Mouse (Mus musculus): ENCODE data around the gene Phf1.

The Phf1 gene

DNA sequence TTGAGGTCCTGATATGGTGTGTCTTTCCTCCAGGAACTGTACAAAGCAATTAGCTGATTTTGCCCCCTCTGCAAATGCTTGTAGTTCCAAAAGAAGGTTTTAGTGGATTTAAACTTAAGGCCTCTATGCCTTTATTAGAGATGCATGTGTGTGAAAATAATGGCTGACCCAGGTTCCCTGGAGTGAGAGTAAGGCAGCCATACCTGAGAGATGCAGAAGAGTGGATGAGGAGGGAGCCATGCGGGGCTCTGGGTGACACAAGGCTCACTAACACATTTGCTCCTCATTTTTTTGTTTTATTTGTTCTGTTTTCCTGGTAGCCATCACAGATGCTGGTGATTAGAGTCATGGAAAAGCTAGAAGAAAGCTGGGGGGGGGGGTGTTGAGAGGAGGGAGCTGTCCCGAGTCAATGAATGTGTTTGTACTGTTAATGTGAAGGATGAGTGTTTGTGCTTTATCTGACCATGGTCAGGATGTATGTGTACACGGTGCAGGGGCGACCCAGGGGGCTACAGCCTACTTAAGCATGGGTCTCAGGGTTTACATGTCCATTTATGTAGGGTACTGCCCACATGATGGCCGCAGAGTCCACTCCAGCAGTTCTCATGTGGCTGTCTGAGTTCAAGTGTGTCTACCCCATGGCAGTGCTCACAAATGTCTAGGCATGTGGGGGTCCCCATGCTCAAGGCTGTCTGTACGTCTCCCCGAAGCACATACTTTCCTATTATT is 17.9 kb downstream of the Phf1 start:
- no peak for DNase-seq (ENCODE audit: low spot score in 2 of 2)

GRCm38 (mm10) chr17:26951406-26951805 is 18.6 kb downstream of the Phf1 start:
- peak; percentile 64 to 80 for DNase-seq (ENCODE audit: low spot score in 2 of 2)

DNA sequence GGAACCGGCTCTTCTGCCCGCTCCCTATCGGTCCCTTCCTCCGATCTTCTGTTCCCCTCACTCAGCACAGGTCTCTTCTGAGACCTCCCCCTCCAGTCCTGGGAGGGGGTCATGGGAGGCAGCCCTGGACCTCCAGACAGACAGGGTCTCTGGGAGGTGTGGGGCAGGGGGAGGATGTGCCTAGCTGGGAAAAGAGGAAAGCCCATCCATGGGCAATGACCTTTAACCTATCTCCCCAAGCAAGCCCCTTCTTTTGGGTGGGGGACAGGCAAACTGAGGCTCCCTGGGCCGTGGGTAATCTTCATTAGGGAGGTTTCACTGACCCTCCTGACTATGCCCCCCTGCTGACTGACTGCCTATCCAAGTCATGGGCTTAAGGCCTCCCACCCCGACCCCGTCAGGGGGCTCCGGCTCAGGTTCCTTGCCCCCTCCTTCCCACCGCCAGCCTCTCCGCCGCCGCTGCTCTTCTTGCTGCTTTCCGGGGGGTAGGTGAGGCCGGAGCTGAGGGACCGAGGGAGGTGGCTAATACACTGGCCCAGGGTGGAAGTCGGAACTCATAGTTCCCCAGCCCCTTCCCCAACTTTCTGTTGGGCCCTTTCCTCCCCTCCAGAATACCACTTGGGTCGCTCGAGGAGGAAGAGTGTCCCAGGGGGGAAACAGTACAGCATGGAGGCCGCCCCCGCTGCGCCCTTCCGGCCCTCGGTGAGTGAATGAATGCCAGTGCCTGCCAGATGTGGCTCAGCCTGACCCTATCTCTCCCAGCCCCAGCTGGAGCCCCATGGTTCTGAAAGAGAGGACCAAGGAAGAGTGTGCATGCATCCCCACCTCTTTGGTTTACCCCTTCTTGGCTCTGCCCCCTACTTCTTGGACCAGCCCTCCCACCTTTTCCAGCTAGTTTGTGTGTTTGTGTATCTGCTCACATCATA is 19.4 kb downstream of the Phf1 start:
- no peak for DNase-seq (ENCODE audit: low spot score in 2 of 2)

DNA sequence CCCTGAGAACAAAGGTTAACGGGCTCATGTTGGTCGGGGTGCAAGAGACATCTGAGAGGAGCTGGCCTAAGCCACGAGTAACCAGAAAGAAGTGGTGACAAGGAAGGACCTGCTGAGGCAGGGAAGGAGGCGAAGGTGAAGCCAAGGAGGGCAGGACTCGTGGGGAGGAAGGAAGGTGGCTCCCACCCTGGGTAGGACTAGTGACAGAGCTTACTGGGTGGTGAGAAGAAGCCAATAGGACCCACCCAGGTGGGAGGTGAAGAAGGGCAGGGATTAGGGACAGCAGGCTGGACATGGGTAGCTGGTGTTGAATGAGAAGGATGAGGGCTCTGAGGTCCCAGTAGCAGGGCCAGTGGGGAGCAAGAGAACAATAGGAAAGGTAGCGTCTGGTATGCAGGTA is 20.3 kb downstream of the Phf1 start:
- no peak for DNase-seq (ENCODE audit: low spot score in 2 of 2)

GRCm38 (mm10) chr17:26953726-26954125 is 20.9 kb downstream of the Phf1 start:
- DNase-seq (ENCODE audit: low spot score in 2 of 2) = no peak

- no peak for DNase-seq (ENCODE audit: low spot score in 2 of 2)
These were observed 23.5 kb downstream of the Phf1 start for GRCm38 (mm10) chr17:26956309-26956708.

GRCm38 (mm10) chr17:26956895-26957294 is 24.0 kb downstream of the Phf1 start:
- DNase-seq (ENCODE audit: low spot score in 2 of 2) = no peak

DNA sequence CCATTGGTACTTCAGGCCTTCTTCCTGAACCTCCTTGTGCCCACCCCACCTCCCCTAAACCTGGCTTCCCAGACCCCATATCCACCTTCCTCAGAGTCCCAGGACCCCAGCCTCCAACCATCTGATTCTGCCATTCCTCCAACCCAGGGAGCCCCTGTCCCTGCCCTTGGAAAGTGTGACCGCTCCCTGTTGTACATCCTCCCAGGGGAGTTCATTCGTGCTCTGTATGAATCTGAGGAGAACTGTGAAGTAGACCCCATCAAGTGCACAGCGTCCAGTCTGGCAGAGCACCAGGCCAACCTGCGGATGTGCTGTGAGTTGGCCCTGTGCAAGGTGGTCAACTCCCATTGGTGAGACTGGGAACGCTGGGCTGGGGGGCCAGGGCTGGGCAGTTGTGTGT is 25.0 kb downstream of the Phf1 start:
- DNase-seq (ENCODE audit: low spot score in 2 of 2) = no peak

DNA sequence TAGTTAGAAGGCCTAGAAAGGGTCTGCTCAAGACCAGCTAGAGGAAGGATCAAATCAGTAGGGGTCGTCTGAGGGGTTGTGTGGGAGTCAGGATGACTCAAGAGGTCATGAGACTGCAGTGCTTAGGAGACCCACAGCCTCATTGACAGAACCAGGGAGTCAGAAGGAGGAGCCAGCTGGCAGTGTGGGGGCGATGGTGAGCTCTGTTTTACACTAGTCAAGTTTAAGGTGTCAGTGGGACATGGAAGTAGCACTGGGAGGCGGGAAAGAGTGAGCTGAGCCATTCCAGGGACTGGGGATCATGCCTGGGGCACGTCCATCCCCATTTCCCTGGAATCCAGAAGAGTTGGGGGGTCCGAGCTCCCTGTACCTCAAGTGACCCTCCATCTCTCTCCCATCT is 26.0 kb downstream of the Phf1 start:
- no peak for DNase-seq (ENCODE audit: low spot score in 2 of 2)

DNA sequence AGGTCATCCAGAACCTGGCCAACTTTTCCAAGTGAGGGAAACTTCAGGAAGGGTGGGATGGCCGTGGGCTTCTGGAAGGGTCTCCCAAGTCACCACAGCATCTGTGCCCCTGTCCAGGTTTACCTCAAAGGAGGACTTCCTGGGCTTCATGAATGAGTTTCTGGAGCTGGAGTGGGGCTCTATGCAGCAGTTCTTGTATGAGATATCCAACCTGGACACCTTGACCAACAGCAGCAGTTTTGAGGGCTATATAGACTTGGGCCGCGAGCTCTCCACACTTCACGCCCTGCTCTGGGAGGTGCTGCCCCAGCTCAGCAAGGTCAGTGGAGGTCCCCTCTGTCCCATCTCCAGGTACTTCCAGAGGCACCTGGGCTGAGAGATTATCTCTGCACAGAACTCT is 27.0 kb downstream of the Phf1 start:
- DNase-seq (ENCODE audit: low spot score in 2 of 2) = no peak

DNA sequence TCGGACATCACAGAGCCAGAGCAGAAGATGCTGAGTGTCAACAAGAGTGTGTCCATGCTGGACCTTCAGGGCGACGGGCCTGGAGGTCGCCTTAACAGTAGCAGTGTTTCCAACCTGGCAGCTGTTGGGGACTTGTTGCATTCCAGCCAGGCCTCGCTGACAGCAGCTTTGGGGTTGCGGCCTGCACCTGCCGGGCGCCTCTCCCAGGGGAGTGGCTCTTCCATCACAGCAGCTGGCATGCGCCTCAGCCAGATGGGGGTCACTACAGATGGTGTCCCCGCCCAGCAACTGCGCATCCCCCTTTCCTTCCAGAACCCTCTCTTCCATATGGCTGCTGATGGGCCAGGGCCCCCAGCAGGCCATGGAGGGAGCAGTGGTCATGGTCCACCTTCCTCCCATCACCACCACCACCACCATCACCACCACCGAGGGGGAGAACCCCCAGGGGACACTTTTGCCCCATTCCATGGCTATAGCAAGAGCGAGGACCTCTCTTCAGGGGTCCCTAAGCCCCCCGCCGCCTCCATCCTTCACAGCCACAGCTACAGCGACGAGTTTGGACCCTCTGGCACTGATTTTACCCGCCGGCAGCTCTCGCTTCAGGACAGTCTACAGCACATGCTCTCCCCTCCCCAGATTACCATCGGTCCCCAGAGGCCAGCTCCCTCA is 28.9 kb downstream of the Phf1 start:
- DNase-seq (ENCODE audit: low spot score in 2 of 2) = no peak

DNA sequence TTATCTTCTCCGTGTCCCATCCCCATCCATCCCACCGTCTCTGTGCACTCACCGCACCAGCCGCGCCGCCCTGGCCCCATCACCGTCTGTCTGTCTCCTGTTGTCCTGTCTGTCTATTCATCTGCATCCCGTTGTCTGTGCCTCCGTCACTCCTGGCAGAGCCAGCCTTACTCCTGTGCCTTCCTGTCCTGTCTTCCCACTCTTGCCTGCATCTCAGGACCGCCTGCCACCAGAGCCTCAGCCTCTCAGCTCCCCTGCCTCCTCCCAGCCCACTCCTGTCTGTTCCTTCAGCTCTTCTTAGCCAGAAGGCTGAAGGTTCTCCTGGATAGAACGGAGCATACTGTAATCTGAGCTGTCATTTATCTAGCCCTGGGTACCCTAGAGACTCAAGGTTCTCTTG is 34.1 kb downstream of the Phf1 start:
- DNase-seq (ENCODE audit: low spot score in 2 of 2) = no peak

GRCm38 (mm10) chr17:26967477-26967876 is 34.6 kb downstream of the Phf1 start:
- DNase-seq (ENCODE audit: low spot score in 2 of 2) = no peak

DNA sequence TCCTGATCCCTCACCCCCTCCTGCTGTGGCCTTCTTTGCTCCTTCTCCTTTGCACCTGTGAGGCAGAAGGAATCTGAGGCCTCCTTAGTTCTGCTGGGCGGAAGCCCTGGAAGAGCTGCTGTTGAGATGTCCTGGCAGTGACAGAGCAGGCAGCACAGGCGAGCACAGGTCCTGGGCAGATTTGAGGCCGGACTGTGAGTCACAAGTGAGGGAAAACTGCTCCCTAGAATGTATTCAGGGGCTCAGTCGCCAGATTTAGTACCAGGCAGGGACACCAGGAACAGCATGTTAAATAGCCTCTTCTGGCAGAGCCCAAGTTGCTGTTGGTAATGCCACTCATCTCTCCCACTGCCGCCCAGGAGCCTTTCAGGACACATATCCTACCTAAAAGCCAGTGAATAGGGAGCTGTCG is 35.4 kb downstream of the Phf1 start:
- DNase-seq (ENCODE audit: low spot score in 2 of 2) = no peak

DNA sequence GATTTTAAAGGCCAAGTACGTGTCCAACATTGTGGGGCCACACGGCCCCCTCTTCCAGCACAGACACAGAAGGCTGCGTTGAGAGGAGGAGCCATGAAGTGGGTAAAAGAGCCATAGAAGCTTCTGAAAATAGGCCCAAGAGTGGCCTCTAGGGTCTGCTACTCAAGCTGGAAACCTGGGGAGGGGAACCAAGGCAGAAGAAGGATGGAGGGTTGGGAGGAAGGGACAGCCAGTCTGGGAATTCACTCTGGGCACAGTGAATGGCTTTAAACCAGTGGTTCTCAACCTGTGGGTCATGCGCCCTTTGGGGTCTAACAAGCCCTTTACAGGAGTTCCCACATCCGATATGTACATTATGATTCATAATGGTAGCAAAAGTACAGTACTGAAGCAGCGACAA is 36.4 kb downstream of the Phf1 start:
- no peak for DNase-seq (ENCODE audit: low spot score in 2 of 2)

GRCm38 (mm10) chr17:26970221-26970620 is 37.4 kb downstream of the Phf1 start:
- DNase-seq (ENCODE audit: low spot score in 2 of 2) = no peak

DNA sequence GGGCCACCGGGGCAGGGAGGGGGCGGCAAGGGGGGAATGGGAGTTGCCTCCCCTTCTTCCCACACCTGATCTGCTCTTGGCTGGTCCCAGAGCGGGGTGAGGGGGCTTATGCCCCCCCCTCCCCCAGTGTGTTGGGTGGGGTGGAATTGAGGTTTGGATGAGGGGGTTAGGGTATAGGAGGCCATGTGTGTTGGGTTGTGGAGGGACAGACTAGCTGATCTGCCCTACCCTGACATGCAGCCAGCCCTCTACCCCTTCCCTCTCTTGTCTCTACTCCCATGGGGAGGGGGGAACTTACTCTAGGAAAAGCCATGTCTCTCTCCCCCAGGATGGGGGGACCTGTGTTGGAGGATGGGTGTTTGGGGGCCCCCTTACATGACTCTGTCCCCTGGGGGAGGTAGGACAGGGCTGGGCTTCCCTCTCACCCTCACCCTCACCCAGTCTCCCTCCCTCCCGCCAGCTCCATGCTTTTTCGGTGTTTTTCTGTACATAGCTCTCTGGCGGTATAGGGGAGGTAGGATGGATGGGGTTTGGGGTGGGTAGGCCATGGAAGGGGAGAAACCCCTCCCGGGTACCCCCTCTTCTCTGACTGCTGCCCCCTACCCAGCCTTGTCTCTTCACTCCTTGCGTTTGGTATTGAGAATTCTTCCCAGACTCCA is 38.5 kb downstream of the Phf1 start:
- no peak for DNase-seq (ENCODE audit: low spot score in 2 of 2)

- no peak for DNase-seq (ENCODE audit: low spot score in 2 of 2)
These were observed 39.3 kb downstream of the Phf1 start for GRCm38 (mm10) chr17:26972107-26972506.

GRCm38 (mm10) chr17:26972703-26973574 is 40.1 kb downstream of the Phf1 start, which contains the start of gene Zbtb9:
Gene Zbtb9, plus strand, starts transcription at chr17:26973167.
- DNase-seq (ENCODE audit: low spot score in 2 of 2) = peak; percentile 91 to 95

DNA sequence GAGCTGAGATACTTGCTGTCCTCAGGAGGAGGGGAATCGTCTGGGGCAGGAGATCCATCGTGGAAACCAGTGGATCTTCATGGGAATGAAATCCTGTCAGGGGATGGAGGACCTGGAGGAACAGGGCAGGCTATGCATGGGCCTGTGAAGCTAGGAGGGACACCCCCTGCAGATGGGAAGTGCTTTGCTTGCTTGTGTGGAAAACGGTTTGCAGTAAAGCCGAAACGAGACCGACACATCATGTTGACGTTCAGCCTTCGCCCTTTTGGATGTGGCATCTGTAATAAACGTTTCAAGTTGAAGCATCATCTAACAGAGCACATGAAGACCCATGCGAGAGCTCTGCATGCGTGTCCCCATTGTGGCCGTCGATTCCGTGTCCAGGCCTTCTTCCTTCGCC is 41.7 kb downstream of the Phf1 start:
- no peak for DNase-seq (ENCODE audit: low spot score in 2 of 2)

DNA sequence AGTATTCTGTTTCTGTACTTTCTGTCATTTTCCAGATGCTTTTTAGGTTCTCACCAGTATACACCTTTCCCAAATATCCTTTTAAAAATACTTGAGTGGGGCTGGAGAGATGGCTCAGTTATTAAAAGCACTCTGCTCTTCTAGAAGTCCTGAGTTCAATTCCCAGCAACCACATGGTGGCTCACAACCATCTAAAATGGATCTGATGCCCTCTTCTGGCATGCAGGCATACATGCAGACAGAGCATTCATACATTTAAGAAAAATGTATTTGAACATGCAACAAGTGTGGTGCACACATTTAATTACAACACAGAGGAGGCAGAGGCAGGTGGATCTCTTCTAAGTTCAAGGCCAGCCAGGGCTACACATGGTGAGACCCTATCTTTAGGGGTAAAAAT is 42.6 kb downstream of the Phf1 start:
- no peak for DNase-seq (ENCODE audit: low spot score in 2 of 2)

Data from cerebellum, postnatal 4 days (tissue).